ENCODE assay signal across 8 mouse cellular contexts in genomic region chr4:89136906-89137541, GRCm38 (mm10). TPM values are rescaled to one million over a fixed set of nuclear protein-coding genes. Genes with fewer than 3 reads are reported as not detected.
DNase-seq lines count a peak whose midpoint lies in the region; ATAC-seq and TF ChIP-seq lines count a peak whose summit lies in the region.

Gene Mtap, plus strand, starts transcription at chr4:89137122.

- TF ChIP-seq POLR2A in limb, embryonic 14.5 days (IDR thresholded peaks at IDR 0.05; ENCODE audit: borderline replicate concordance, extremely low read depth, insufficient read depth, insufficient read length) = 0 out of 2 replicates have a peak, but pooled peaks have one; percentile 78

- peak; percentile 71 for DNase-seq in 416B (ENCODE audit: low read depth)
- DNase-seq in adrenal gland, postnatal 36 days = peak; percentile 90 to 93
- peak; percentile 93 for DNase-seq in heart, embryonic 10.5 days (ENCODE audit: low spot score)
- DNase-seq in limb, embryonic 14.5 days (ENCODE audit: low spot score) = peak; percentile 85

- H3K9me3 ChIP-seq in embryonic facial prominence, embryonic 13.5 days = no peaks in the 10 kb centered on the region
- H3K9me3 ChIP-seq in heart, embryonic 10.5 days = no peaks in the 10 kb centered on the region
- no peaks in the 10 kb centered on the region for H3K9me3 ChIP-seq in kidney, embryonic 14.5 days (ENCODE audit: control insufficient read depth, low read length)
- no peaks in the 10 kb centered on the region for H3K9me3 ChIP-seq in limb, embryonic 14.5 days (ENCODE audit: control insufficient read depth, low read length)
- H3K9me3 ChIP-seq in midbrain, embryonic 16.5 days (replicated peaks; ENCODE audit: control insufficient read depth, low read length, poor library complexity, severe bottlenecking) = no peaks in the 10 kb centered on the region
- H3K9me3 ChIP-seq in stomach, embryonic 14.5 days (ENCODE audit: control insufficient read depth, low read depth, low read length) = no peaks in the 10 kb centered on the region

- peak within 1 kb of the TSS; percentile 97 for H3K4me3 ChIP-seq in embryonic facial prominence, embryonic 13.5 days
- peak within 1 kb of the TSS; percentile 89 for H3K4me3 ChIP-seq in heart, embryonic 10.5 days
- peak within 1 kb of the TSS; percentile 79 for H3K4me3 ChIP-seq in kidney, embryonic 14.5 days (ENCODE audit: low read length)
- peak within 1 kb of the TSS; percentile 97 for H3K4me3 ChIP-seq in limb, embryonic 14.5 days (replicated peaks; ENCODE audit: low read length)
- peak within 1 kb of the TSS; percentile 76 for H3K4me3 ChIP-seq in midbrain, embryonic 16.5 days (ENCODE audit: low read depth, low read length)
- H3K4me3 ChIP-seq in stomach, embryonic 14.5 days (ENCODE audit: low read depth, low read length) = peak within 1 kb of the TSS; percentile 84

- peak; percentile 90 for ATAC-seq in embryonic facial prominence, embryonic 13.5 days (ENCODE audit: insufficient number of reproducible peaks, insufficient read depth, low FRiP score, low TSS enrichment, low read depth)
- peak; percentile 95 for ATAC-seq in kidney, embryonic 14.5 days (ENCODE audit: low FRiP score, low TSS enrichment)
- peak; percentile 96 for ATAC-seq in limb, embryonic 14.5 days (ENCODE audit: low FRiP score, low read depth)
- ATAC-seq in midbrain, embryonic 16.5 days = peak; percentile 98
- ATAC-seq in stomach, embryonic 14.5 days (ENCODE audit: insufficient number of reproducible peaks, insufficient read depth, low FRiP score, low read depth) = peak; percentile 92

- peak within 1 kb of the TSS; percentile 90 for H3K9ac ChIP-seq in embryonic facial prominence, embryonic 13.5 days
- H3K9ac ChIP-seq in kidney, embryonic 14.5 days (ENCODE audit: low read depth, low read length) = peak within 1 kb of the TSS; percentile 92
- peak within 1 kb of the TSS; percentile 92 for H3K9ac ChIP-seq in limb, embryonic 14.5 days (ENCODE audit: low read depth, low read length, severe bottlenecking)
- peak within 1 kb of the TSS; percentile 79 for H3K9ac ChIP-seq in midbrain, embryonic 16.5 days (ENCODE audit: low read depth, low read length)
- peak within 1 kb of the TSS; percentile 68 for H3K9ac ChIP-seq in stomach, embryonic 14.5 days (replicated peaks; ENCODE audit: low read depth, low read length)

- peak within 1 kb of the TSS; percentile 93 for H3K27ac ChIP-seq in embryonic facial prominence, embryonic 13.5 days
- peak within 1 kb of the TSS; percentile 93 for H3K27ac ChIP-seq in heart, embryonic 10.5 days
- peak within 1 kb of the TSS; percentile 81 for H3K27ac ChIP-seq in kidney, embryonic 14.5 days (ENCODE audit: low read depth, low read length)
- H3K27ac ChIP-seq in limb, embryonic 14.5 days (replicated peaks; ENCODE audit: low read depth, low read length) = peak within 1 kb of the TSS; percentile 90
- peak within 1 kb of the TSS; percentile 65 for H3K27ac ChIP-seq in midbrain, embryonic 16.5 days (ENCODE audit: low read length)
- peak within 1 kb of the TSS; percentile 95 for H3K27ac ChIP-seq in stomach, embryonic 14.5 days (ENCODE audit: low read length)

- H3K27me3 ChIP-seq in embryonic facial prominence, embryonic 13.5 days = no peaks in the 10 kb centered on the region
- no peaks in the 10 kb centered on the region for H3K27me3 ChIP-seq in heart, embryonic 10.5 days (ENCODE audit: insufficient read depth, poor library complexity, severe bottlenecking)
- no peaks in the 10 kb centered on the region for H3K27me3 ChIP-seq in kidney, embryonic 14.5 days (ENCODE audit: control insufficient read depth, insufficient read depth, low read length)
- no peaks in the 10 kb centered on the region for H3K27me3 ChIP-seq in limb, embryonic 14.5 days (ENCODE audit: control insufficient read depth, insufficient read depth, low read length)
- no peaks in the 10 kb centered on the region for H3K27me3 ChIP-seq in midbrain, embryonic 16.5 days (ENCODE audit: control insufficient read depth, insufficient read depth, low read depth, low read length)
- H3K27me3 ChIP-seq in stomach, embryonic 14.5 days (ENCODE audit: control insufficient read depth, insufficient read depth, low read length) = no peaks in the 10 kb centered on the region

- under 1% methylated on average over 29 of the region's 31 CpGs for WGBS in embryonic facial prominence, embryonic 13.5 days
- WGBS in heart, embryonic 10.5 days = 0% methylated on average over 31 of the region's 31 CpGs
- WGBS in kidney, embryonic 14.5 days = 2% methylated on average over 29 of the region's 31 CpGs
- under 1% methylated on average over 24 of the region's 31 CpGs for WGBS in limb, embryonic 14.5 days
- WGBS in midbrain, embryonic 16.5 days = under 1% methylated on average over 31 of the region's 31 CpGs
- WGBS in stomach, embryonic 14.5 days = 2% methylated on average over 31 of the region's 31 CpGs

- H3K4me1 ChIP-seq in embryonic facial prominence, embryonic 13.5 days = peaks cover 38% of the 10 kb centered on the region
- peaks cover 32% of the 10 kb centered on the region for H3K4me1 ChIP-seq in heart, embryonic 10.5 days
- H3K4me1 ChIP-seq in kidney, embryonic 14.5 days (ENCODE audit: control insufficient read depth, insufficient read depth, low read length) = peaks cover 11% of the 10 kb centered on the region; the same call in 1 of the 2 replicates
- peaks cover 15% of the 10 kb centered on the region for H3K4me1 ChIP-seq in limb, embryonic 14.5 days (ENCODE audit: control insufficient read depth, insufficient read depth, low read length)
- peaks cover 13% of the 10 kb centered on the region for H3K4me1 ChIP-seq in midbrain, embryonic 16.5 days (ENCODE audit: control insufficient read depth, insufficient read depth, low read length)
- peaks cover 18% of the 10 kb centered on the region for H3K4me1 ChIP-seq in stomach, embryonic 14.5 days (ENCODE audit: control insufficient read depth, insufficient read depth, low read length)

- no peaks in the 10 kb centered on the region for H3K36me3 ChIP-seq in embryonic facial prominence, embryonic 13.5 days
- H3K36me3 ChIP-seq in heart, embryonic 10.5 days = no peaks in the 10 kb centered on the region
- no peaks in the 10 kb centered on the region for H3K36me3 ChIP-seq in kidney, embryonic 14.5 days (ENCODE audit: control insufficient read depth, insufficient read depth, low read length)
- H3K36me3 ChIP-seq in limb, embryonic 14.5 days (ENCODE audit: control insufficient read depth, insufficient read depth, low read length) = no peaks in the 10 kb centered on the region; the same call in 1 of the 2 replicates
- H3K36me3 ChIP-seq in midbrain, embryonic 16.5 days (ENCODE audit: control insufficient read depth, insufficient read depth, low read length) = no peaks in the 10 kb centered on the region
- H3K36me3 ChIP-seq in stomach, embryonic 14.5 days (ENCODE audit: control insufficient read depth, insufficient read depth, low read length) = no peaks in the 10 kb centered on the region

- H3K4me2 ChIP-seq in embryonic facial prominence, embryonic 13.5 days = peak within 1 kb of the TSS; percentile 61
- peak within 1 kb of the TSS; percentile 78 for H3K4me2 ChIP-seq in kidney, embryonic 14.5 days (replicated peaks; ENCODE audit: low read depth, low read length)
- H3K4me2 ChIP-seq in limb, embryonic 14.5 days (replicated peaks; ENCODE audit: low read depth, low read length, severe bottlenecking) = peak within 1 kb of the TSS; percentile 57
- peak within 1 kb of the TSS; percentile 96 for H3K4me2 ChIP-seq in midbrain, embryonic 16.5 days (ENCODE audit: low read length)
- peak within 1 kb of the TSS; percentile 51 for H3K4me2 ChIP-seq in stomach, embryonic 14.5 days (replicated peaks; ENCODE audit: low read depth, low read length)

RNA-seq across cellular contexts. Expression of gene Mtap, which starts in this region (rescaled TPM):
- 10 to 100 TPM; 34.4 to 46.9 TPM for total RNA-seq in adrenal gland, postnatal 36 days (2021)
- 91.0 and 95.2 TPM in 2 replicates for polyA plus RNA-seq in embryonic facial prominence, embryonic 13.5 days (2015; fragmentation: Nextera tagmentation; extraction: Ambion mirVana)
- polyA plus RNA-seq in heart, embryonic 10.5 days (2016; fragmentation: Nextera tagmentation; extraction: Ambion mirVana) = 80.2 and 95.0 TPM in 2 replicates
- polyA plus RNA-seq in kidney, embryonic 14.5 days (2014; fragmentation: Nextera tagmentation; extraction: Ambion mirVana) = 63.9 and 91.2 TPM in 2 replicates
- polyA plus RNA-seq in limb, embryonic 14.5 days (2012; rRNA removed) = 33.5 and 36.4 TPM in 2 replicates
- 74.1 and 79.1 TPM in 2 replicates for polyA plus RNA-seq in limb, embryonic 14.5 days (2014; fragmentation: Nextera tagmentation; extraction: Ambion mirVana)
- 16.6 and 18.5 TPM in 2 replicates for polyA plus RNA-seq in midbrain, embryonic 16.5 days (2015; fragmentation: Nextera tagmentation; extraction: Ambion mirVana)
- 73.0 and 74.6 TPM in 2 replicates for polyA plus RNA-seq in stomach, embryonic 14.5 days (2014; fragmentation: Nextera tagmentation; extraction: Ambion mirVana)

Comparison
In these comparisons a context has a peak if more than half of its experiments do, and no peak if none do; other contexts are left out.
1. Peak in every context shown above with its lines: DNase-seq, ATAC-seq, H3K4me3 ChIP-seq and H3K27ac ChIP-seq.